Mouse (Mus musculus): Measurements from ENCODE around the gene Anxa6.

The Anxa6 gene

DNA sequence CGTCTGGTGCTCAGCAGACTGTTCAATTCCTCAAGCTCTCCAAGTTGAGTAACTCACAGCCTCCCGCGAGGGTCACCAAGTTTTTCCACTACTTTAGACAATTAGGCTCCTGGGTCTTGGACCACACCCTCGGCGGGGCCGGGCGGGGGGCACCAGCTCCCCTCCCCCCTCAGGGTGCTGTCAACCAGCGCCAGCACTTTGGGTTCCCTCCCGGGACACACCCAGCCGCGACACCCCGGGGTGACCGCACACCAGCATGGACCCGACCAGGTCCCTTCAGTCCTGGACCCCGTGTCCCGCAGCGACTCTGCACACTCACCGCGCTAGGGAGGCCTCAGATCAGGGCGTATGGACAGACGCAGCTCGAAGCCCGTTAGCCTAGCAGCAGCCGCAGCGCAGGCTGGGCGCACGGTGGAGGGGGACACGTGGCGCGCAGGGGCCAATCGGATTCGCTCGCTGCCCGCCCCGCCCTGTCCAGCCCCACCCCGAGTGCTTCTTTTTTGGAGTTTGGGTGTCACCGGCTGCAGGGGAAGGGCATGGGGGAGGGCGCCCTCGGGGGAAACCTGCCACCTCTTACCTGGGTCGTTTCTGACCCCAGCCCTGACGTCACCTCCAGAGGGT, at the start of gene Anxa6:
Gene Anxa6, minus strand, starts transcription at position 406 of the 621 bp plus-strand sequence.
- peak; percentile 65 to 66 for DNase-seq (ENCODE audit: low spot score in 2 of 2)

- no peak for DNase-seq (ENCODE audit: low spot score in 2 of 2)
These were observed 48.0 kb upstream of the Anxa6 start for GRCm38 (mm10) chr11:55081206-55081605.

DNA sequence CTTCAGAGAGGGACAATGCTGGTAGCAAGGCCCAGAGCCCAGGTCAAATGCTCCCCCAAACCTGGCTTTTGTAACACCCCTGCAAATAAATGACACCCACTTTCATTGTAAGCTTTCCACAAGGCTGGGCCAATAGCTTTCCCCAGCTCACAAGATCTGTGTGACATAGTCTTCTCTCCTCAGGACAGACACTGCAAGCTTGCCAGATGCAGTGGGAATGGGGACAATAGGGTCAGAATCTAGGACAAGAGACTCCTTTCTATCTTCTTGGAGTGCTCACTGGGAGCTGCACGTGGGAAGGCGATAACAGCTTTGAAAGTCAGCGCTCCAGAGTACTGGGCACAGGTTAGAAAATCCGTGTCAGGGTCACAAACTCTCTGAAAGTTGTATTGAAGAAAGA, 45.9 kb upstream of the Anxa6 start:
- DNase-seq (ENCODE audit: low spot score in 2 of 2) = no peak

- no peak for DNase-seq (ENCODE audit: low spot score in 2 of 2)
These were observed 45.3 kb upstream of the Anxa6 start for GRCm38 (mm10) chr11:55078502-55078901.

DNA sequence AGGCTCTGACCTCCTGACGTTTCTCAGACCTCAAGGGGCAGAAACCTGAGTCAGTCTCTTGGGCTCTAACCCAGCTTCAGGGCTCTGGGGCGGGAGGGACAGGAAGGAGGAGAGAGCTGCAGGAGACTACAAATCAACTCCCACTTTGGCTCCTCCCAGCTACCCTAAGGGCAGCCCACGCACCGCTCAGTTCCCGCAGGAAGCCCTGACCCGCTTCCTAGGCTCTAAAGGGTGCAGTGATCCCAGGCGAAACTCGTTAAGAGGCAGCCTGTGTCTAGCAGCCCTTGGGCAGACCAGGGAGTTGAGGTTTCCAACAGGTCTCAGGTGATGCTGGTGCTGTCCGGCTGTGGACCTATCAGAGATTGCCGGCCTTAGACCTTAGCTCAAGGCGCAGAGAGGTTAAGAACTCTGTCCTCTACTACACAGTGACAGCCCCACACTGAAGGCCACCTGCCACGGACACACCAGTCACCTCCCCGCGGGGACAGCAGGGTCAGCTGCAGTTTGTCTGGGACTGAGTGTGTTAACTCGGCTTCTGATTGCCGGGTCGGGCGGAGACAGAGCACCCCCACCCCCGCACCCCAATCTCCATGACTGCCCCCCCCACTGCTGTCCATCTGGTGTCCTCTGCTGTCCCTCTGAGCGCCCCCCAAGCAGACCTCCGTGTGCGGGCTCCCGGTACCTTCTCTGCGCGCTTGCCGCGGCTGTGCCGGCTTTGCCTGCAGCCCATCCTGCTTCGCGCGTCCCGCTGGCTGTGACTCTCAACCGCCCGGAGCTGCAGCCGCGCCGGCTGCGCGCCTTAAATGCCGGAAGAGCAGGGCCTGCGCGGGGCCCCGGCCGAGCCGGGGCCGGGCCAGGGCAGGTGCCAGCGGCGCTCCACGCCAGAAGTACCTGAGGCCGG, 44.3 kb upstream of the Anxa6 start, which contains the start of gene Ccdc69:
Gene Ccdc69, minus strand, starts transcription at position 801 of the 901 bp plus-strand sequence.
- DNase-seq (ENCODE audit: low spot score in 2 of 2) = peak in 1 of 2 experiments; percentile 22

DNA sequence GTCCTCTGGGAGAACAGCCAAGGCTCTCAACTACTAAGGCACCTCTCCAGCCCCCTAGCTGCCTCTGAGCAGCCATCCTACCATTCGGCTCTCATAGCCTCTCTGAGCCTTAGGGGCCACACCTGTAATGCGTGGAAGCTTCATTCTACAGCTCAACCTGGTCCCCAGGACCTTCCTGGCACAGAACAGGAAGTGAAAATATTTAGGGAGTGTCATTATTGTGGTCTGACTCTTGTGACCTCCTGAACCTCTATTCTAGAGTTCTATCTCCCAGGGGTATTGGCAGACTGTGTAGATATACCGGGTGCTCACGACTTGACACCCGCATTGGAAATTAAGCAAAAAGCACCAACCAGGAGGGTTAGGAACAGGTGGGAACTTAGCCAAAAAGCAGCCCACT, 43.0 kb upstream of the Anxa6 start:
- no peak for DNase-seq (ENCODE audit: low spot score in 2 of 2)

- DNase-seq (ENCODE audit: low spot score in 2 of 2) = peak in 1 of 2 experiments; percentile 54
These were observed 42.4 kb upstream of the Anxa6 start for GRCm38 (mm10) chr11:55075602-55076001.

GRCm38 (mm10) chr11:55073191-55073590, 39.9 kb upstream of the Anxa6 start:
- DNase-seq (ENCODE audit: low spot score in 2 of 2) = no peak

DNA sequence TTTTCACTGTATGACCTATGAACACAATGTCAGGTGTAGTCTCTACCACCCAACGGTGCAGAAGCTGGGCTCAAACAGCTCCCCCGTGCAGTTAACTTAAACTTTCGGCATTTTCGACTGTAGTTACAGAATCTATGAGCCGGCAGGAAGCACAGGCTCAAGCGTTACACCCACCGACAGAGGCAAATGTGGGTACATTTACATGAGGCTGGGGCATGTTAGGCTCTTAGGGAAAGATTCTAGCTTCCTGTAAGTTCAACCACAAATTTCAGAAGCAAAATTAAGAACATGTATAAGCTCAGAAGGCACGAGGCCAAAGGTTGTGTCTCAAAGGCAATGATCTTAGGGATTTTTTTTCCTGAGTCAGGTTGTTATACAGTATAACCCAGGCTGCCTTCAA, 39.2 kb upstream of the Anxa6 start:
- DNase-seq (ENCODE audit: low spot score in 2 of 2) = no peak

GRCm38 (mm10) chr11:55071344-55071743, 38.1 kb upstream of the Anxa6 start:
- no peak for DNase-seq (ENCODE audit: low spot score in 2 of 2)

DNA sequence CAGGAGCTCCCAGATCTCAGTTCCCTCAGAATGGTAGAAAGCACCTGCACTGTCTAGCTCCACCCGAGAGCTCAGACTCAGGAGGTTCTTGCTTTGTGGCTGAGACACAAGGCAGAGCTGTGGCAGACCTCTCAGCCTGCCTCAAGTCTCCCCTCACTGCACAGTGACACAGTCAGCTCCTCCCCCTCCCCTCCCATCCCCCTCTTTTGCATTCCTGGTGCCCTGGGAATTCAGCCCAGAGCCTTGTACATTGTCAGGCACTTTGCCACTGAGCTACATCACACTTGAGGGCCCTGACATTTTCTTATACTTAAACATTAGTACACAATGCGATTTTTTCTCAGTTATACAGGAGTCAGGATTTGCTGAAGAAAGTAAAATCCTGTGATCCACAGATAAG, 35.8 kb upstream of the Anxa6 start:
- DNase-seq (ENCODE audit: low spot score in 2 of 2) = no peak

DNA sequence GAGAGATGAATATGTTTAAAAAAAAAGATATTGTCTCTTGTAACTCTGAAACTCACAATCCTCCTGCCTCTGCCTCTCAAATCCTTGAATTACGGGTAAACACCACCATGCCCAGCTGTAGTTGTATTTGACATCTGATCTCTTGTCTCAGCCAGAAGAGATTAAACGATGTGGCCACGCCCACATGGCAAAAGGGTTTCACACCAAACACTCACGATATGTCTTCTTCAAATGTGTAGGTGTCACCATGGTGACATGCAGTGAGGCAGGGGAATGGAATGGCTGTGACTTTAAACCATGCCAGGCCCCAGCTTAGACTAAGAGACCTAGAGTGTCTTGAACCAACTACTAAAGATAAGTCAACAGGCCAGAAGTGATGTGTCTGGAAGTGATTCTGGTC, 33.7 kb upstream of the Anxa6 start:
- no peak for DNase-seq (ENCODE audit: low spot score in 2 of 2)

DNA sequence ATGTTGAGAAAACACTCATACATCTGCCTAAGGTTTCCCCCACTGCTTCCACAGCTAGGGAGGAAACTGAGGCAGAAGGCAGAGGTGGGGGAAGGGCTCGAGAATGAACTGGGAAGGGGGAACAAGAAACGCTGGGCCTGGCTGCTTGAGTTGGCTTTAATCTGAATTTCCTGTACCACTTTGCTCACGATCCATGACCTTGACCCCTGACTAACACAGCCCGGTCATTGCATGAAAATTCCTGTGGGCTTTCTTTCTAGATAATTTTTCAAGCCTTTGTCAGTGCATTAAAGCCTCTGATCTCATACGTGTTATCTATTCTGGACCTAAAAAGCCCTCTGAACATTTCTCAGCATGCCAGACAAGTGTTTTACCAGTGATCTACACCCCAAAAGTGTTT, 29.6 kb upstream of the Anxa6 start:
- DNase-seq (ENCODE audit: low spot score in 2 of 2) = no peak

DNA sequence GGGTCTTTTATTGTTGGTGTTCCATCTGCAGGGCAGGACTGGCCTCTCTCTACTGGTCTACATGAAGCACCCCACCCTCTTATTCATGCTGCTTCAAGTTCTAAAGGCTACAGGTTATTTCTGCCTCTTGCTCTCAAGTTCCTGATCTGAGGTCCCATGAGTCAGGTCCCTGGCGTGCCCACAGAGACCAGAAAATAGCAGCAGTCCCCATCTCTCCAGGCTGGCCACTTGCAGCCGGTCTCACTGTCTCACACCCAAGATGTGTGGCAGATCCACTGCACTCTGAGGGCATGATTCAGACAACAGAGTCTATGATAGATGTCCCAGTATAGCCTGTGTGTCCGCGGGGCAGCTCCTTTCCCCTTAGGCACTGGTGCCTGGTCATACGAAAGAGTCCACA, 27.6 kb upstream of the Anxa6 start:
- no peak for DNase-seq (ENCODE audit: low spot score in 2 of 2)

DNA sequence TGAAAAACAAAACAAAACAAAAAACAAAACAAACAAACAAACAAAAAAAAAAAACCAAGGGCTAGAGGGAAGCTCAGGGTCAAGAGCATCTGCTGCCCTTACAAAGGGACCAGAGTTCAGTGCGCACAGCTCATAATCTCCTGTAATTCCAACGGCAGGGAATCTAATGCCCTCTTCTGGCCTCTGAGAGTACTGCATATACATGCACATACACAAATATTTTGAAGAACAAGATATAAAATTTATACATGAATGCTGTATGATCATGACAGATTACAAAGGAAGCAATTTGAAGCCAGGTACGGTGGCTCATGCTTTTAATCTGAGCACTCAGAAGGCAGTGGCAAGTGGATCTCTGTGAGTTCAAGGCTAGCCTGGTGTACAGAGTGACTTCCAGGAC, 24.3 kb upstream of the Anxa6 start:
- no peak for DNase-seq (ENCODE audit: low spot score in 2 of 2)

DNA sequence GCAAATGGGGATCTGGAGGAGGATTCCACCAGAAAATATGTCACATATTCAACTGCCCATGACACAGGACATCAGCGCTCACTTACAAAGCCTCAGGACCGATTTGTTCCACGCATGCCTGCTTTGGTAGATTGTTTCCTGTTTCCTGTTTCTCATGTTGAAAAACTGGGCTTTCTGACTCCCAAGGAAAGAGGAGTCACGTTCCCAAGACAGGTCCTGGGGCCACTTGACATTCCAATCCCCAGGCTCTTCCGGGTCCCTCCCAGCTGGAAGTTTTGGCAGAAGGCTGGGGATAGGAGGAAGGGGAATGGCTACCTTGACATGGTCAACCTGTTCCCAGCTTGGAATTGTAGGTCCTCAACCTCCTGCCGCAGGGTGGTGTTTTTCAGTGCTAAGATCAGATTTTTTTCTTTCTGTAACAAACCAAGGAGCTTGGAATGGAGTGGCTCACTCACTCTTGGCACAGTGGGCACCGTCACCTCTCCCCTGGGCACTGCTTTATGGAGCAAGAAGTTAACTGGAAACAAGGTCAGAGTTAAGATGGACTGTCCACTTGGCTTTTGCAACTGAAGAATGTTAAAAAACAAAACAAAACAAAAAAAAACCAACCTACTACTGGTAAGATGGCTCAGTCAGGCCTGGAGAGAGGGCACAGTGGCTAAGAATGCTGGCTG, 17.7 kb upstream of the Anxa6 start:
- no peak for DNase-seq (ENCODE audit: low spot score in 2 of 2)

DNA sequence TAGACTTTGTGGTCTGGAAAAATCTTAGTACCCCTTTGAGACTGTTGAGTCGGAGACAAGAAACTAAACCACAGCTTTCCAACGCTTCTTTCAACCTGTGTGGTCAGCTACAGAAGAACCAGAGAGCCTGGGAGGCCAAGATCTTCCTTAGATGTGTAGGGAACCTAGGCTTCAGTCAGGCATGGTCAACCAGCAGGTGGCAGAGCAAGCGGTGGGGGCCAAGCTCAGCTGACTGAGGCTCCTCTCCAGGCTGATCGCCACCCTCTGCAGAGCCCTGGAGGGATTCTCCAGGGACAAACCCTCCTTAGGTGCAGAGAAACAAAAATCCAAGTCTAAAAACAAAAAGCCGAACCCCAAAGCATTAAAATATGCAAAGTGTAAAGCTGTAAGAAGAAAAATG, 13.4 kb upstream of the Anxa6 start:
- DNase-seq (ENCODE audit: low spot score in 2 of 2) = no peak

GRCm38 (mm10) chr11:55041348-55041747, 8.1 kb upstream of the Anxa6 start:
- peak in 1 of 2 experiments; percentile 31 for DNase-seq (ENCODE audit: low spot score in 2 of 2)

DNA sequence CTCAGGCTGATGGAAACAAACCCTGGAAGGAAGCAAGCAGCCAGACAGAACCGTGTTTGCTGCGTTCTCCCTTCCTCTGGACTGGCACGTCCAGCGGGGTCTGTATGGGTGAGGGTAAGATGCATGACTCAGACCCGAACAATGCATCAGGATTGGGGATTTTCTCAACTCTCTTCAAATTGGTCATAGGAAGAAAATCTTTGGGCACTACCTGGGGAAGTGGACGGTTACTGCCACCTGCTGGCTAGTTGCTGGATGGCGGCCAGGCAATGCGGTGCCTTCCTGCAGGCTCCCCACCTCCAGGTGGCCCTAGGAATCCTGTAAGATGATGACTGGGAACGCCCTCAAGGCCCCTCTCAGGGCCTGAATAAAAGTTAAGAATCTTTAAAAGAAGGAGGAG, 6.3 kb upstream of the Anxa6 start:
- DNase-seq (ENCODE audit: low spot score in 2 of 2) = peak; percentile 79 to 86

DNA sequence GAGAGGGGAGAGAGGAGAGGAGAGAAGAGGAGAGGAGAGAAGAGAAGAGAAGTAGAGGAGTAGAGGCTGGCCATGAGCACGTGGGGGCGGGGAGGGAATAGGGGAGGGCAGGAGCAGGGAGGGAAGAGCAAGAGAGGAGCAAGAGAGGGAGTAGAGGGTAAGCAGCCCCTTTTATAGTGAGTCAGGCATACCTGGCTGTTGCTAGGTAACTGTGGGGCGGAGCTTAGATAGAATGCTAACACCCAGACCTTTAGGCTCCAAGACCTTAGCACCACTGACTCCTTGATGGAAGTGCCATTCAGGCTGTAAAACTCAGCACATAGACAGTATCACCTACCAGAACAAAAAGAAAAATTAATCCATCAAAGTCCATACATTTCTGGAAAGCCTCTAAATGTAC, 3.4 kb upstream of the Anxa6 start:
- DNase-seq (ENCODE audit: low spot score in 2 of 2) = no peak

GRCm38 (mm10) chr11:55032286-55032685, 959 bp downstream of the Anxa6 start:
- no peak for DNase-seq (ENCODE audit: low spot score in 2 of 2)

DNA sequence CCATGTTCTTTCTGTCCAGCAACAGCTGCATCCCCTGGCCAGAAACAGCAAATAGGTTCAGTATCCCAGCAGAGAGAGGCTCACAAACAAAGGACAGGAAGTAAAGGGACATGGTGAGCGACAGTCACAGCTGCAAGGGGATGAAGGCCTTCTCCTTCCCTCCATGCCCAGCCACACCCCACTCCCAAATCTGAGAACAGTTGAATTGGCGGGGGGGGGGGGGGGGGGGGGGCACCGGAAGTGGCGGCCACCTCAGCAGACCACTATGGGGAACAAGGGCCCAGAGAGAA, 1.3 kb downstream of the Anxa6 start:
- no peak for DNase-seq (ENCODE audit: low spot score in 2 of 2)

All from cerebellum, postnatal 4 days (tissue).